Mouse (Mus musculus): ENCODE results near the gene Ltb4r2.

Ltb4r2 gene

GRCm38 (mm10) chr14:55781310-55781709, 20.1 kb downstream of the Ltb4r2 start:
- DNase-seq (ENCODE audit: low spot score), result peak; percentile 68

GRCm38 (mm10) chr14:55782361-55782960, 21.2 kb downstream of the Ltb4r2 start:
- peak; percentile 1 for DNase-seq (ENCODE audit: low spot score)

GRCm38 (mm10) chr14:55783171-55783957, 22.1 kb downstream of the Ltb4r2 start:
- no peak for DNase-seq (ENCODE audit: low spot score)

GRCm38 (mm10) chr14:55783958-55784235, 22.7 kb downstream of the Ltb4r2 start, which contains the start of gene Adcy4:
Gene Adcy4, minus strand, starts transcription at chr14:55784095.
- no peak for DNase-seq (ENCODE audit: low spot score)

GRCm38 (mm10) chr14:55785195-55785594, 24.0 kb downstream of the Ltb4r2 start:
- no peak for DNase-seq (ENCODE audit: low spot score)

- DNase-seq (ENCODE audit: low spot score), result no peak
Observed at GRCm38 (mm10) chr14:55787731-55788130, 26.5 kb downstream of the Ltb4r2 start.

- DNase-seq (ENCODE audit: low spot score), result no peak
Observed at GRCm38 (mm10) chr14:55788256-55789050, 27.2 kb downstream of the Ltb4r2 start, which contains the start of gene Ripk3. Gene Ripk3, minus strand, starts transcription at chr14:55788865.

- DNase-seq (ENCODE audit: low spot score), result no peak
Observed at GRCm38 (mm10) chr14:55793461-55793860, 32.2 kb downstream of the Ltb4r2 start.

- DNase-seq (ENCODE audit: low spot score), result no peak
Observed at GRCm38 (mm10) chr14:55793946-55794345, 32.7 kb downstream of the Ltb4r2 start.

- no peak for DNase-seq (ENCODE audit: low spot score)
Observed at GRCm38 (mm10) chr14:55795380-55796163, 34.3 kb downstream of the Ltb4r2 start.
